Comparison of ENCODE assay signal across 12 mouse cellular contexts in the genomic region with DNA sequence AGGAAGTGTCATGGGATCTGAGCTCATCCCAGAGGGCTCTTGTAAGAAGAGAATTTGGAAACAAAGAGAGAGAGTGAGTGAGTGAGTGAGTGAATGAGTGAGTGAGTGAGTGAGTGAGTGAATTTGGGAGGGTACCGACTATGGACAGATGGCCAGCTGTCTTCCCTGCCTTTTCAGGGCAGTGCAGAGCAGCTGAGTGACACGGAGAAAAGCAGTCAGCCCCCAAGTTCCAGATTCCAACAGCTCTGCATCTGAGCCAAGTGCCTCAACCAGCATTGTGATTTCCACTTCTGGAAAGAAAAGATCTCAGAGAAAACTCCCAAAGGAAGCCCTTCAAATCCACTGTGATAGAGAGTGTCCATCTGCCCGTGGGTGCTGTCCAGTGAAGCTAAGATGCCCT. TPM values are rescaled to one million over a fixed set of nuclear protein-coding genes. Genes with fewer than 3 reads are reported as not detected.
A peak's percentile ranks its signal among the peaks of the same experiment; 100 is the strongest.
DNase-seq lines count a peak whose midpoint lies in the region; ATAC-seq and TF ChIP-seq lines count a peak whose summit lies in the region.
"Had no signal": no experiment of that assay in that cellular context is flagged by ENCODE, and none has a peak within 500 bp of the region (broad histone marks: within the 10 kb centered on the region; RNA-seq: fewer than 3 reads in every experiment).

No protein-coding gene starts in this region.

- peaks cover 21% of the 10 kb centered on the region for H3K4me1 ChIP-seq in intestine, embryonic 14.5 days (replicated peaks; ENCODE audit: control insufficient read depth, insufficient read depth, low read length)
- no peaks in the 10 kb centered on the region for H3K4me1 ChIP-seq in intestine, postnatal 0 days (replicated peaks; ENCODE audit: control insufficient read depth, insufficient read depth, low read length)
- peaks cover 21% of the 10 kb centered on the region for H3K4me1 ChIP-seq in bone marrow macrophage, adult 2 months (ENCODE audit: control insufficient read depth, insufficient read depth, low read length)
- H3K4me1 ChIP-seq in hindbrain, embryonic 10.5 days (replicated peaks), result peaks cover 57% of the 10 kb centered on the region
- H3K4me1 ChIP-seq in midbrain, embryonic 14.5 days (ENCODE audit: control insufficient read depth, insufficient read depth, low read length), result peaks cover 15% of the 10 kb centered on the region
- peaks cover 9% of the 10 kb centered on the region for H3K4me1 ChIP-seq in limb, embryonic 10.5 days

- WGBS in intestine, embryonic 14.5 days, result 54% methylated on average over 3 of the region's 3 CpGs
- 59% methylated on average over 3 of the region's 3 CpGs for WGBS in intestine, postnatal 0 days
- WGBS in hindbrain, embryonic 10.5 days, result 62% methylated on average over 3 of the region's 3 CpGs
- WGBS in midbrain, embryonic 14.5 days, result 45% methylated on average over 3 of the region's 3 CpGs
- 71% methylated on average over 3 of the region's 3 CpGs for WGBS in limb, embryonic 10.5 days

- no peaks in the 10 kb centered on the region for H3K36me3 ChIP-seq in intestine, embryonic 14.5 days (ENCODE audit: control insufficient read depth, insufficient read depth, low read length)
- no peaks in the 10 kb centered on the region for H3K36me3 ChIP-seq in intestine, postnatal 0 days (ENCODE audit: control insufficient read depth, insufficient read depth)
- no peaks in the 10 kb centered on the region for H3K36me3 ChIP-seq in hindbrain, embryonic 10.5 days
- H3K36me3 ChIP-seq in midbrain, embryonic 14.5 days (ENCODE audit: control insufficient read depth, insufficient read depth, low read length), result no peaks in the 10 kb centered on the region
- H3K36me3 ChIP-seq in limb, embryonic 10.5 days, result peaks cover 46% of the 10 kb centered on the region
- H3K36me3 ChIP-seq: heart, embryonic 13.5 days; lung, embryonic 15.5 days had no signal

- H3K9me3 ChIP-seq in intestine, embryonic 14.5 days (ENCODE audit: control insufficient read depth, low read length), result no peaks in the 10 kb centered on the region
- no peaks in the 10 kb centered on the region for H3K9me3 ChIP-seq in intestine, postnatal 0 days (ENCODE audit: control insufficient read depth)
- no peaks in the 10 kb centered on the region for H3K9me3 ChIP-seq in hindbrain, embryonic 10.5 days
- H3K9me3 ChIP-seq in midbrain, embryonic 14.5 days (ENCODE audit: control insufficient read depth, low read length), result no peaks in the 10 kb centered on the region
- no peaks in the 10 kb centered on the region for H3K9me3 ChIP-seq in limb, embryonic 10.5 days (replicated peaks)
- H3K9me3 ChIP-seq: heart, embryonic 13.5 days; lung, embryonic 15.5 days had no signal

- H3K4me3 ChIP-seq in intestine, embryonic 14.5 days (ENCODE audit: low read depth, low read length), result no peak overlapping the region
- H3K4me3 ChIP-seq in intestine, postnatal 0 days (ENCODE audit: low read depth, low read length), result no peak overlapping the region
- H3K4me3 ChIP-seq in bone marrow macrophage, adult 2 months (ENCODE audit: insufficient read depth, low read length), result no peak overlapping the region
- no peak overlapping the region for H3K4me3 ChIP-seq in hindbrain, embryonic 10.5 days
- no peak overlapping the region for H3K4me3 ChIP-seq in midbrain, embryonic 14.5 days (replicated peaks; ENCODE audit: low read depth, low read length)
- no peak overlapping the region for H3K4me3 ChIP-seq in limb, embryonic 10.5 days
- H3K4me3 ChIP-seq: heart, embryonic 13.5 days; lung, embryonic 15.5 days had no signal

- H3K27ac ChIP-seq in intestine, embryonic 14.5 days (ENCODE audit: low read depth), result peak overlapping the region; percentile 18; the same call in 1 of the 2 replicates
- H3K27ac ChIP-seq in intestine, postnatal 0 days (ENCODE audit: low read depth, low read length), result no peak overlapping the region; the same call in 1 of the 2 replicates
- H3K27ac ChIP-seq in bone marrow macrophage, adult 2 months (ENCODE audit: insufficient read depth, low read depth, low read length), result peak overlapping the region; percentile 68
- peak overlapping the region; percentile 77 for H3K27ac ChIP-seq in hindbrain, embryonic 10.5 days
- H3K27ac ChIP-seq in midbrain, embryonic 14.5 days (replicated peaks; ENCODE audit: low read depth, low read length), result peak overlapping the region; percentile 72; the same call in 1 of the 2 replicates
- no peak overlapping the region for H3K27ac ChIP-seq in limb, embryonic 10.5 days
- H3K27ac ChIP-seq: heart, embryonic 13.5 days; lung, embryonic 15.5 days had no signal

- TF ChIP-seq CTCF in intestine, postnatal 0 days (IDR thresholded peaks at IDR 0.05; ENCODE audit: low read depth), result no peak
- no peak for TF ChIP-seq CTCF in bone marrow macrophage, adult 2 months (IDR thresholded peaks at IDR 0.05; ENCODE audit: low read depth, low read length)

- TF ChIP-seq POLR2A in bone marrow macrophage, adult 2 months (IDR thresholded peaks at IDR 0.05; ENCODE audit: borderline replicate concordance, low read depth, low read length), result no peak

- H3K4me2 ChIP-seq in intestine, embryonic 14.5 days (ENCODE audit: low read length), result no peak overlapping the region
- no peak overlapping the region for H3K4me2 ChIP-seq in intestine, postnatal 0 days (replicated peaks; ENCODE audit: low read depth)
- H3K4me2 ChIP-seq in midbrain, embryonic 14.5 days (ENCODE audit: low read length), result no peak overlapping the region
- H3K4me2 ChIP-seq: heart, embryonic 13.5 days; lung, embryonic 15.5 days had no signal

- ATAC-seq in intestine, embryonic 14.5 days (replicated peaks; ENCODE audit: low FRiP score, low TSS enrichment, low read depth), result no peak
- no peak for ATAC-seq in intestine, postnatal 0 days
- ATAC-seq in midbrain, embryonic 14.5 days (ENCODE audit: low FRiP score, low TSS enrichment), result no peak

- no peaks in the 10 kb centered on the region for H3K27me3 ChIP-seq in intestine, embryonic 14.5 days (replicated peaks; ENCODE audit: control insufficient read depth, insufficient read depth, low read length)
- no peaks in the 10 kb centered on the region for H3K27me3 ChIP-seq in intestine, postnatal 0 days (replicated peaks; ENCODE audit: control insufficient read depth, insufficient read depth, low read length)
- no peaks in the 10 kb centered on the region for H3K27me3 ChIP-seq in hindbrain, embryonic 10.5 days (ENCODE audit: insufficient read depth, poor library complexity, severe bottlenecking)
- H3K27me3 ChIP-seq in midbrain, embryonic 14.5 days (ENCODE audit: control insufficient read depth, insufficient read depth, low read length), result no peaks in the 10 kb centered on the region
- no peaks in the 10 kb centered on the region for H3K27me3 ChIP-seq in limb, embryonic 10.5 days (ENCODE audit: low read depth, poor library complexity, severe bottlenecking)
- H3K27me3 ChIP-seq: lung, embryonic 15.5 days had no signal

- H3K9ac ChIP-seq in intestine, embryonic 14.5 days (ENCODE audit: low read length), result no peak overlapping the region
- H3K9ac ChIP-seq in intestine, postnatal 0 days (ENCODE audit: low read depth, low read length), result no peak overlapping the region
- H3K9ac ChIP-seq in midbrain, embryonic 14.5 days (replicated peaks; ENCODE audit: low read length), result no peak overlapping the region
- H3K9ac ChIP-seq: heart, embryonic 13.5 days; lung, embryonic 15.5 days had no signal

- DNase-seq in intestine, embryonic 14.5 days (ENCODE audit: low spot score), result no peak
- no peak for DNase-seq in hindbrain, embryonic 10.5 days (ENCODE audit: low spot score)
- DNase-seq in midbrain, embryonic 14.5 days, result no peak
- no peak for DNase-seq in yolk sac, embryonic 10.5 days (ENCODE audit: low spot score)
- no peak for DNase-seq in limb, embryonic 10.5 days (ENCODE audit: low spot score)
- DNase-seq: cerebellum, adult 18-20 months; gastrocnemius, postnatal 14 days had no signal

RNA-seq across cellular contexts. Expression of gene Clmp, which starts 23.8 kb away (rescaled TPM):
- 43.5 and 43.9 TPM in 2 replicates for polyA plus RNA-seq in intestine, embryonic 14.5 days (2014; fragmentation: Nextera tagmentation; extraction: Ambion mirVana)
- 23.0 and 25.2 TPM in 2 replicates for polyA plus RNA-seq in intestine, postnatal 0 days (2015; fragmentation: Nextera tagmentation; extraction: Ambion mirVana)
- 2.0 TPM in 2 replicates for polyA plus RNA-seq in bone marrow macrophage, adult 2 months (2012; ENCODE audit: insufficient read depth, insufficient read length, missing spikeins)
- polyA plus RNA-seq in hindbrain, embryonic 10.5 days (2016; fragmentation: Nextera tagmentation; extraction: Ambion mirVana), result 33.7 and 37.0 TPM in 2 replicates
- 57.4 and 60.2 TPM in 2 replicates for polyA plus RNA-seq in midbrain, embryonic 14.5 days (2014; fragmentation: Nextera tagmentation; extraction: Ambion mirVana)
- polyA plus RNA-seq in limb, embryonic 10.5 days (2016; fragmentation: Nextera tagmentation; extraction: Ambion mirVana), result 47.0 and 53.5 TPM in 2 replicates

RNA-seq across cellular contexts. Expression of gene Gm21915, which starts 39.2 kb away (rescaled TPM):
- not detected in 2 replicates for polyA plus RNA-seq in intestine, embryonic 14.5 days (2014; fragmentation: Nextera tagmentation; extraction: Ambion mirVana)
- not detected in 2 replicates for polyA plus RNA-seq in intestine, postnatal 0 days (2015; fragmentation: Nextera tagmentation; extraction: Ambion mirVana)
- not detected in 2 replicates for polyA plus RNA-seq in bone marrow macrophage, adult 2 months (2012; ENCODE audit: insufficient read depth, insufficient read length, missing spikeins)
- polyA plus RNA-seq in hindbrain, embryonic 10.5 days (2016; fragmentation: Nextera tagmentation; extraction: Ambion mirVana), result not detected in 2 replicates
- polyA plus RNA-seq in midbrain, embryonic 14.5 days (2014; fragmentation: Nextera tagmentation; extraction: Ambion mirVana), result not detected in 2 replicates
- polyA plus RNA-seq in limb, embryonic 10.5 days (2016; fragmentation: Nextera tagmentation; extraction: Ambion mirVana), result not detected in 2 replicates
- polyA plus RNA-seq: heart, embryonic 13.5 days; liver, adult 2 months; lung, embryonic 15.5 days had no signal

Comparison
In these comparisons a context has a peak if more than half of its experiments do, and no peak if none do; other contexts are left out.
1. H3K27ac ChIP-seq: peak in intestine, embryonic 14.5 days (single experiment), bone marrow macrophage, adult 2 months (single experiment), hindbrain, embryonic 10.5 days (single experiment) and midbrain, embryonic 14.5 days (single experiment); none in intestine, postnatal 0 days (single experiment) and limb, embryonic 10.5 days (single experiment).